Mouse (Mus musculus) kidney, embryonic 14.5 days (tissue): ENCODE measurements around the gene Zdhhc14. TPM values are rescaled to one million over a fixed set of nuclear protein-coding genes. Genes with fewer than 3 reads are reported as not detected.
A peak's percentile ranks its signal among the peaks of the same experiment; 100 is the strongest.

ENCODE experiments used
- ATAC-seq: fragments of 200-750 bp; cut with Nextera tagmentation; 2 replicates; pipeline ENCODE4 v1.8.0; 2017; ENCODE audit warnings: moderate number of reproducible peaks, mild to moderate bottlenecking, moderate TSS enrichment, moderate library complexity; ENCODE audit not compliant: low FRiP score, low TSS enrichment
- H3K27ac ChIP-seq: fragments of 300-500 bp; sonication (generic); 2 replicates; pipeline ENCODE4 v1.5.1; 2014; ENCODE audit warnings: low read depth, mild to moderate bottlenecking, low read length, moderate library complexity, mixed read lengths
- H3K27me3 ChIP-seq: fragments of 300-500 bp; sonication (generic); 2 replicates; pipeline ENCODE4 v1.6.1; 2014; ENCODE audit warnings: mild to moderate bottlenecking, low read length; ENCODE audit not compliant: control insufficient read depth, insufficient read depth
- H3K36me3 ChIP-seq: fragments of 300-500 bp; sonication (generic); 2 replicates; pipeline ENCODE4 v1.6.1; 2014; ENCODE audit warnings: low read length, mixed read lengths; ENCODE audit not compliant: control insufficient read depth, insufficient read depth
- H3K4me1 ChIP-seq: fragments of 300-500 bp; sonication (generic); 2 replicates; pipeline ENCODE4 v1.6.1; 2014; ENCODE audit warnings: low read length, mixed read lengths; ENCODE audit not compliant: control insufficient read depth, insufficient read depth
- H3K4me2 ChIP-seq: fragments of 300-500 bp; sonication (generic); replicated peaks from 2 replicates; pipeline ENCODE4 v1.6.1; 2014; ENCODE audit warnings: low read depth, mild to moderate bottlenecking, low read length
- H3K4me3 ChIP-seq: fragments of 300-500 bp; sonication (generic); 2 replicates; pipeline ENCODE4 v1.5.1; 2014; ENCODE audit warnings: mild to moderate bottlenecking, low read length
- H3K9ac ChIP-seq: fragments of 300-500 bp; sonication (generic); 2 replicates; pipeline ENCODE4 v1.6.1; 2014; ENCODE audit warnings: low read depth, mild to moderate bottlenecking, low read length, moderate library complexity
- H3K9me3 ChIP-seq: fragments of 300-500 bp; sonication (generic); 2 replicates; pipeline ENCODE4 v1.6.1; 2016; ENCODE audit warnings: low read length; ENCODE audit not compliant: control insufficient read depth
- WGBS: fragments of 180-500 bp; shearing (Covaris S2); extraction: QIAGEN DNeasy Blood & Tissue Kit; methylation state at CpG from one replicate; pipeline ENCODE4 v1.1.7; 2014; 5-methylcytosine and 5-hydroxymethylcytosine counted together
- polyA plus RNA-seq: library from polyadenylated mRNA; unstranded; fragments of >200 nt; fragmentation: Nextera tagmentation; extraction: Ambion mirVana; gene quantifications from 2 replicates; pipeline ENCODE4 v1.2.1, GENCODE M21; 2014

Zdhhc14 gene
- polyA plus RNA-seq, 1 experiment from 2014 or later = 2.7 TPM

GRCm38 (mm10) chr17:5750278-5750677 lies 257.9 kb downstream of the Zdhhc14 start:
- Histone ChIP-seq H3K36me3 (no peaks in the 10 kb centered on the region), H3K4me1 (peaks cover 5% of the 10 kb centered on the region; the same call in 1 of the 2 replicates), H3K27me3 (no peaks in the 10 kb centered on the region), H3K9ac (no peak overlapping the region), H3K4me3 (no peak overlapping the region), H3K27ac (no peak overlapping the region), H3K9me3 (no peaks in the 10 kb centered on the region), H3K4me2 (no peak overlapping the region)
- 76% methylated on average over 4 of the region's 4 CpGs for WGBS
- ATAC-seq = no peak

GRCm38 (mm10) chr17:5751066-5751465 lies 258.7 kb downstream of the Zdhhc14 start:
- 78% methylated on average over 3 of the region's 3 CpGs for WGBS
- no peaks in the 10 kb centered on the region for H3K9me3 ChIP-seq
- no peaks in the 10 kb centered on the region for H3K27me3 ChIP-seq
- no peak overlapping the region for H3K4me3 ChIP-seq
- H3K9ac ChIP-seq = no peak overlapping the region
- no peak overlapping the region for H3K27ac ChIP-seq
- no peak overlapping the region for H3K4me2 ChIP-seq
- H3K36me3 ChIP-seq = no peaks in the 10 kb centered on the region
- H3K4me1 ChIP-seq = peaks cover 9% of the 10 kb centered on the region; the same call in 1 of the 2 replicates
- no peak for ATAC-seq

GRCm38 (mm10) chr17:5752322-5752715 lies 260.0 kb downstream of the Zdhhc14 start:
- Histone ChIP-seq H3K27ac (no peak overlapping the region), H3K4me3 (peak overlapping the region; percentile 41; the same call in 1 of the 2 replicates), H3K4me1 (peaks cover 21% of the 10 kb centered on the region), H3K4me2 (peak overlapping the region; percentile 73), H3K9ac (no peak overlapping the region), H3K36me3 (no peaks in the 10 kb centered on the region), H3K27me3 (no peaks in the 10 kb centered on the region), H3K9me3 (no peaks in the 10 kb centered on the region)
- WGBS = 30% methylated on average over 2 of the region's 2 CpGs
- ATAC-seq = no peak

GRCm38 (mm10) chr17:5752716-5753585 lies 260.6 kb downstream of the Zdhhc14 start:
- WGBS = 10% methylated on average over 29 of the region's 29 CpGs
- Histone ChIP-seq H3K27ac (no peak overlapping the region), H3K4me1 (peaks cover 21% of the 10 kb centered on the region), H3K9ac (peak overlapping the region; percentile 59; the same call in 1 of the 2 replicates), H3K4me2 (peak overlapping the region; percentile 73), H3K9me3 (no peaks in the 10 kb centered on the region), H3K4me3 (peak overlapping the region; percentile 41), H3K27me3 (no peaks in the 10 kb centered on the region), H3K36me3 (no peaks in the 10 kb centered on the region)
- peak; percentile 66 for ATAC-seq

- no peak overlapping the region for H3K27ac ChIP-seq
- H3K9me3 ChIP-seq = peaks cover 2% of the 10 kb centered on the region; the same call in 1 of the 2 replicates
- ATAC-seq = no peak
- H3K9ac ChIP-seq = no peak overlapping the region
- H3K27me3 ChIP-seq = no peaks in the 10 kb centered on the region
- peaks cover 21% of the 10 kb centered on the region for H3K4me1 ChIP-seq
- no peak overlapping the region for H3K4me3 ChIP-seq
- WGBS = 91% methylated on average over 7 of the region's 7 CpGs
- H3K36me3 ChIP-seq = no peaks in the 10 kb centered on the region
- H3K4me2 ChIP-seq = no peak overlapping the region
These were observed 263.1 kb downstream of the Zdhhc14 start for GRCm38 (mm10) chr17:5755489-5755888.

- H3K9me3 ChIP-seq = peaks cover 2% of the 10 kb centered on the region; the same call in 1 of the 2 replicates
- H3K27me3 ChIP-seq = no peaks in the 10 kb centered on the region
- H3K4me3 ChIP-seq = no peak overlapping the region
- H3K36me3 ChIP-seq = no peaks in the 10 kb centered on the region
- H3K9ac ChIP-seq = no peak overlapping the region
- peaks cover 21% of the 10 kb centered on the region for H3K4me1 ChIP-seq
- H3K27ac ChIP-seq = no peak overlapping the region
- ATAC-seq = no peak
- 53% methylated on average over 5 of the region's 5 CpGs for WGBS
- H3K4me2 ChIP-seq = no peak overlapping the region
These were observed 263.7 kb downstream of the Zdhhc14 start for GRCm38 (mm10) chr17:5756065-5756464.

- peaks cover 2% of the 10 kb centered on the region; the same call in 1 of the 2 replicates for H3K9me3 ChIP-seq
- no peak overlapping the region for H3K4me3 ChIP-seq
- H3K27me3 ChIP-seq = no peaks in the 10 kb centered on the region
- H3K36me3 ChIP-seq = no peaks in the 10 kb centered on the region
- no peak overlapping the region for H3K9ac ChIP-seq
- WGBS = 40% methylated on average over 15 of the region's 15 CpGs
- peak overlapping the region; percentile 10; the same call in 1 of the 2 replicates for H3K4me2 ChIP-seq
- peaks cover 21% of the 10 kb centered on the region for H3K4me1 ChIP-seq
- H3K27ac ChIP-seq = no peak overlapping the region
- no peak for ATAC-seq
These were observed 264.5 kb downstream of the Zdhhc14 start for GRCm38 (mm10) chr17:5756855-5757254.

GRCm38 (mm10) chr17:5763768-5764167 lies 271.4 kb downstream of the Zdhhc14 start:
- ATAC-seq = peak; percentile 68; the same call in 1 of the 2 replicates

GRCm38 (mm10) chr17:5764270-5764669 lies 271.9 kb downstream of the Zdhhc14 start:
- no peak overlapping the region; the same call in 1 of the 2 replicates for H3K27ac ChIP-seq
- ATAC-seq = peak; percentile 77
- H3K4me3 ChIP-seq = no peak overlapping the region
- H3K9me3 ChIP-seq = peaks cover 2% of the 10 kb centered on the region; the same call in 1 of the 2 replicates
- H3K4me1 ChIP-seq = peaks cover 2% of the 10 kb centered on the region; the same call in 1 of the 2 replicates
- H3K4me2 ChIP-seq = no peak overlapping the region
- H3K36me3 ChIP-seq = no peaks in the 10 kb centered on the region
- no peak overlapping the region for H3K9ac ChIP-seq
- no peaks in the 10 kb centered on the region for H3K27me3 ChIP-seq
- WGBS = 29% methylated on average over 5 of the region's 5 CpGs

More at GRCm38 (mm10) chr17:5763768-5764167, 271.4 kb downstream of the Zdhhc14 start:
- no peaks in the 10 kb centered on the region for H3K27me3 ChIP-seq
- peaks cover 2% of the 10 kb centered on the region; the same call in 1 of the 2 replicates for H3K9me3 ChIP-seq
- 69% methylated on average over 5 of the region's 5 CpGs for WGBS
- H3K27ac ChIP-seq = no peak overlapping the region
- no peaks in the 10 kb centered on the region for H3K36me3 ChIP-seq
- no peak overlapping the region for H3K9ac ChIP-seq
- H3K4me1 ChIP-seq = no peaks in the 10 kb centered on the region
- H3K4me2 ChIP-seq = no peak overlapping the region
- H3K4me3 ChIP-seq = no peak overlapping the region
